Mouse (Mus musculus): ENCODE data around the gene Mfap4.

Gene Mfap4

GRCm38 (mm10) chr11:61518871-61519270 is 33.6 kb downstream of the Mfap4 start:
- DNase-seq (ENCODE audit: inconsistent ontology term) = no peak

- DNase-seq (ENCODE audit: inconsistent ontology term) = no peak
Measured at GRCm38 (mm10) chr11:61519484-61520107, 34.4 kb downstream of the Mfap4 start.

GRCm38 (mm10) chr11:61526872-61527271 is 41.6 kb downstream of the Mfap4 start:
- DNase-seq (ENCODE audit: inconsistent ontology term) = peak; percentile 60

- DNase-seq (ENCODE audit: inconsistent ontology term) = no peak
Measured at GRCm38 (mm10) chr11:61529268-61529713, 44.1 kb downstream of the Mfap4 start.

DNA sequence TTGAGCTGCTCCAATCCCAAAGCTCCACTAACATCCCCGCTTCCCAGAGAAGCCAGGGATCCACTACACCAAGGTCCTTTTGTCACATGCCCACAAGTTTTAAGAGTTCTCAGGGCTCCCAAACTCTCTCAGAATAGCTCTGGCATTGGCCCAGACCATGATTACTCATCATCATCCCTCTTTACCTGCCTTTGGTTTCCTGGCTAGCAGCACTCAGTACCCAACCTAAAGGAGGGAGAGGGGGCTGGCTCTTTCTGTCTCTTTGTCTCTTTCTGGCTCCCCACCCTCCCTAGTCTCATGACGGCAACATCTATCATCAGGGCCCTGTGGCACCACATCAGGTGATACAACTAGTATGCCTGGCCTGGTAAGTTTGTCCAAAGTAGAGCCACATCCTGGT is 47.6 kb downstream of the Mfap4 start:
- no peak for DNase-seq (ENCODE audit: inconsistent ontology term)

GRCm38 (mm10) chr11:61533571-61533970 is 48.3 kb downstream of the Mfap4 start:
- peak; percentile 31 for DNase-seq (ENCODE audit: inconsistent ontology term)

GRCm38 (mm10) chr11:61535530-61535929 is 50.3 kb downstream of the Mfap4 start:
- no peak for DNase-seq (ENCODE audit: inconsistent ontology term)

DNA sequence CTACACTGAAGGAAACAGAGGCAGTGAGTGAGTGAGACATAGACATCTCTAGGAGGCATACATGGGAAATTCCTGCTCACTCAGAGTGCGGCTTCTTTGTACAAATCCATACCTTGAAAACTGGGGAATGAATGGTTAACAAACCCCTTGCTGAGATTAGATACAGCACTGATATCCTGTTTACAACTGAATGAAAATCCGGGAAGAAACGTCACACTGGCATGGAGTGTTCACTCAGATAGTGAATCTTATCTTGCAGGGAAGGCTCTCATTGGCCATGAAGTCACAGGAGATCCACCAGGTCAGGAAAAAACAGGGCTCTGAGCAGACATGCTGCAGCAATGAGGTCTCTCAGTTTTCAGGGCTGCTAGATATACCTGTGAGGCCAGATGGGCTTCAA is 51.7 kb downstream of the Mfap4 start:
- DNase-seq (ENCODE audit: inconsistent ontology term) = no peak

DNA sequence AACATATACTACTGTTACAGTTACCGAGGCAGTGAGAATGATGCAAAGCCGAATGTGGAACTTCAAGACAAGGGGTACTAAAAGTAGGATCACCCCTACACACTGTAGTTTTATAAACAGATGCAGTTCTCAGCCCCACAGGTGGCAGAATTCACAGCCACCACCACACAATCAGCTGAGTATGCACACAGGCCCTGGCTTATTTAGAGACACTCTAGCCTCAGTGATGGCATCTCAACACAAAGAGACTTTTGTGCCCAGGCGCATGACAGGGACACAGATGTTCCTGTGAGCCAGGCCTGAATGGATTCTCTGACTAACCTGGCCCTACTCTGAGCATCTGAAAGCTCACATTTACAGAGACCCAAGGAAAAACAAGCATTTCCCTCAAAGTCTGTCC is 52.1 kb downstream of the Mfap4 start:
- DNase-seq (ENCODE audit: inconsistent ontology term) = no peak

All from Muller cell, postnatal 12 days (primary cell).